Mouse (Mus musculus): ENCODE measurements around the gene Vmn2r68. TPM values are rescaled to one million over a fixed set of nuclear protein-coding genes. Genes with fewer than 3 reads are reported as not detected.

Vmn2r68 gene
- not detected in 2 replicates for polyA plus RNA-seq (2012; rRNA removed)

DNA sequence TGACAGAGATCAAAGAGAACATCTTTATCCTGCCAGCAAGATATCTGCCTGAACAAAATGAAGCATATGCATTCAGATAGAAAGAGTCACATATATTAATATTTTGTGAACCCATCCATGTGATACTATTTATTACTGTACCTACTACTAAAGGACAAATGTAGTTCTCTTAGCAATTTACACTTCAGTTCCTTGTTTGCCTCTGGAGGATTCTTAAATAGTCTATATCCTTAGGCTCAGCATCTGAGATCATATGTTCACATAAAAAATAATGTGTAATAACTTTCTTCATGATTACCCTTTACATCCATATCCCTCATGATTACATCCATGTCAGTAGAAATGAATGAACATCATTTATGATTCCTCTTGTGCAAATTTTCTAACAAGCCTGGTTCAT, at the start of gene Vmn2r68:
Gene Vmn2r68 (minus strand): TSS at position 101 of the 400 bp plus-strand sequence.

Other genes with a start within 250 kb of the Vmn2r68 start
- gene Vmn2r66, start 225.5 kb downstream of the Vmn2r68 start, polyA plus RNA-seq (2012; rRNA removed) = not detected in 2 replicates
- not detected in 2 replicates for gene Vmn2r67, start 81.8 kb downstream of the Vmn2r68 start, polyA plus RNA-seq (2012; rRNA removed)
- not detected in 2 replicates for gene Vmn2r69, start 178.1 kb upstream of the Vmn2r68 start, polyA plus RNA-seq (2012; rRNA removed)

Measured in central nervous system, embryonic 18 days (tissue).